Mouse (Mus musculus): ENCODE data around the gene Mycl.

DNA sequence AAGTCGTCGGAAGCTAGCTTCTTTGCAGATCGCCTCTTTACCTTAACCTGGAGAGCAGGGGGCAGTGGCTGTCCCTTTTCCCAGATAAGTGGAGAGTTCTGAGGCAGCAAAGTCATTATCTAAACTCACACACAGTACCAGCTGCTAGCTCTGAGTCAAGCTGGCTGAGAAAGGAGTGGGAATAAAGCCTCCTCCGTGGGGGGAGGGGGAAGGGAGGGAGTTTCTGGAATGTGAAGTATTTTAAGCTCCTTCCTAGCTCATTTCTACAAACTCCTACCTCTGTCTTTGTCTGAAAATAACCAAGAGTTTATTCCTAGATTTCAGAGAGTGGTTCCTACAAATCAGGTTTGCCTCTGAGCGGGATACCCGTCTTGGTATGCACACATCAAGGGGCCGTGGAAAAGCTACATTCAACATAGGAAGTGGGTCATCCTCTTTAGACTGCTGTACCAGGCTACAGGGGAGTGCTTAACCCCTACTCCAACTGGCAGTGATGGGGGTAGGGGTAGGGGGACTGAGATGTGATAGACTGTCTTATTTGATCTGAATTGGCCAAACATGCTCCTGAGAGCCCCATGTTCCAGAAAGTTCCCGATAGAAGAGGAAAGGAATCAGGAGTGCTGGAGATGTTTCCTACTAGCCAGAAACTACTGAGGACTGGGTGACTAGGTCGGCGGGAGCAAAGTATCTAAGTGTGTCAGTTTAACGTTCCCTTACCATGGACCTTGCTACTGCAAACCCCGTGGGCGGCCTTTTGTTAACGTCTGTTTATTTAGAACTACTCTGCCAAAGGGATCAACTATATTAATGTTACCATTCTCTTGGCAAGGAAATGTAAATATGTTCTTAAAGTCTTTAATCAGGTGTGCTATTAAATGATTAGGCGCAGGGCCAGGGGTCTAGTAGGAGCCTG is 9.9 kb downstream of the Mycl start:
- TF ChIP-seq GATA1 (IDR thresholded peaks at IDR 0.05; ENCODE audit: low read length), result no peak
- TF ChIP-seq TAL1 (IDR thresholded peaks at IDR 0.05; ENCODE audit: low read length), result no peak
